Mouse (Mus musculus) intestine, embryonic 15.5 days (tissue): ENCODE measurements around the gene 5530401A14Rik. TPM values are rescaled to one million over a fixed set of nuclear protein-coding genes. Genes with fewer than 3 reads are reported as not detected.

Source experiments
- ATAC-seq: fragments of 200-750 bp; cut with Nextera tagmentation; 2 replicates; pipeline ENCODE4 v1.8.0; 2017; ENCODE audit warnings: moderate TSS enrichment, moderate library complexity
- H3K27ac ChIP-seq: fragments of 300-500 bp; sonication (generic); 2 replicates; pipeline ENCODE4 v1.5.1; 2015; ENCODE audit warnings: mild to moderate bottlenecking, inconsistent platforms
- H3K27me3 ChIP-seq: fragments of 300-500 bp; sonication (generic); replicated peaks from 2 replicates; pipeline ENCODE4 v1.6.1; 2015; ENCODE audit warnings: inconsistent platforms
- H3K36me3 ChIP-seq: fragments of 300-500 bp; sonication (generic); 2 replicates; pipeline ENCODE4 v1.6.1; 2015; ENCODE audit warnings: inconsistent platforms
- H3K4me1 ChIP-seq: fragments of 300-500 bp; sonication (generic); replicated peaks from 2 replicates; pipeline ENCODE4 v1.6.1; 2015; ENCODE audit warnings: inconsistent platforms
- H3K4me2 ChIP-seq: fragments of 300-500 bp; sonication (generic); replicated peaks from 2 replicates; pipeline ENCODE4 v1.6.1; 2015; ENCODE audit warnings: mild to moderate bottlenecking, inconsistent platforms
- H3K4me3 ChIP-seq: fragments of 300-500 bp; sonication (generic); replicated peaks from 2 replicates; pipeline ENCODE4 v1.5.1; 2015; ENCODE audit warnings: inconsistent platforms
- H3K9ac ChIP-seq: fragments of 300-500 bp; sonication (generic); 2 replicates; pipeline ENCODE4 v1.6.1; 2015; ENCODE audit warnings: inconsistent platforms
- H3K9me3 ChIP-seq: fragments of 300-500 bp; sonication (generic); 2 replicates; pipeline ENCODE4 v1.6.1; 2016; ENCODE audit warnings: inconsistent platforms
- WGBS: fragments of 180-500 bp; shearing (Covaris S2); methylation state at CpG from one replicate; pipeline ENCODE4 v1.1.7; 2015; 5-methylcytosine and 5-hydroxymethylcytosine counted together
- polyA plus RNA-seq: library from polyadenylated mRNA; unstranded; fragments of >200 nt; fragmentation: Nextera tagmentation; extraction: Ambion mirVana; gene quantifications from 2 replicates; pipeline ENCODE4 v1.2.1, GENCODE M21; 2015

The 5530401A14Rik gene
- not detected in 2 replicates for polyA plus RNA-seq

DNA sequence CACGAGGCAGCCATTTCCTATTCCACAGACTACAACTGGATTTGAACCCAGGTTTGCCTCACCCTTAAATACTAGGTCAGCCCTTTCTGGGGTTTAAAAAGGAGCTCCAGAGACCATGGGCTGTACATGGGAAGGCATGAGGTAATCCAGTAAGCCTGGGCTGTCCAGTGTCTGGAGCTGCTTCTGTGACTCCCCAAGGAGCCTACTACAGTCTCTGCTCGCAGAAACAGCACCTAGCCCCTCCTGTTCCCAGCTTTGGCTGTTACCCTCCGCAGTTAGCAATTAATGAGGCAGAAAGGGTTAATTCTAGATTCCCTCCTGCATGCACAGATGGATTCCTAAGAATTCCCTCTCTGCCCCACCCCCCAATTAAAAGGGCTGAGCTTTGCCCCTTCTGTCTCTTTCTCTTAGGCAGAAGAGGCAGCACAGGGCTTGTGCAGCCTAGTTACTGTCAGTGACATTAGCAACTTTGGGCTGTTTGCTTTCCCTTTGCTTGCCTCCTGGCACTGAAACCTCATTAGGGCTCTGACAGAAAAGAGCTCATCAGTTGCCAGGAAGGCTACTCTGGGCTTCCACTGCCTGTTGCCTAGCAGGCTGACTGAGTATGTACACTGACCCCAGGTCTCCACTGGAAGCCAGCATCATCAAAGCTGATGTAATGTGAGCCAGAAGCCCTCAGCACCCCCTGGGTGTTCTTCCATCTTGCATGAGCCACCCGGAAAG, at the start of gene 5530401A14Rik:
5530401A14Rik (plus strand) TSS at position 424 of the 723 bp plus-strand sequence.
- H3K27ac ChIP-seq = no peak within 1 kb of the TSS
- H3K4me1 ChIP-seq = 0 out of 2 replicates have a peak, but pooled peaks cover 6% of the 10 kb centered on the region
- 37% methylated on average over 4 of the region's 4 CpGs for WGBS
- H3K9ac ChIP-seq = no peak within 1 kb of the TSS
- H3K4me3 ChIP-seq = no peak within 1 kb of the TSS
- no peak for ATAC-seq
- no peaks in the 10 kb centered on the region for H3K36me3 ChIP-seq
- no peak within 1 kb of the TSS for H3K4me2 ChIP-seq
- H3K9me3 ChIP-seq = no peaks in the 10 kb centered on the region
- H3K27me3 ChIP-seq = no peaks in the 10 kb centered on the region

GRCm38 (mm10) chr11:81814816-81815215, 45.7 kb upstream of the 5530401A14Rik start:
- H3K27ac ChIP-seq = no peak overlapping the region
- WGBS = 63% methylated on average over 1 of the region's 1 CpGs
- ATAC-seq = no peak

GRCm38 (mm10) chr11:81816531-81816930, 43.9 kb upstream of the 5530401A14Rik start:
- no peak for ATAC-seq
- 50% methylated on average over 5 of the region's 5 CpGs for WGBS
- H3K36me3 ChIP-seq = no peaks in the 10 kb centered on the region
- no peak overlapping the region for H3K4me3 ChIP-seq
- H3K4me1 ChIP-seq = no peaks in the 10 kb centered on the region
- H3K9me3 ChIP-seq = no peaks in the 10 kb centered on the region
- no peak overlapping the region for H3K9ac ChIP-seq
- H3K27me3 ChIP-seq = no peaks in the 10 kb centered on the region
- no peak overlapping the region for H3K4me2 ChIP-seq
- H3K27ac ChIP-seq = no peak overlapping the region

More at GRCm38 (mm10) chr11:81814816-81815215, 45.7 kb upstream of the 5530401A14Rik start:
- H3K4me2 ChIP-seq = no peak overlapping the region
- H3K4me3 ChIP-seq = no peak overlapping the region
- H3K27me3 ChIP-seq = no peaks in the 10 kb centered on the region
- no peak overlapping the region for H3K9ac ChIP-seq
- H3K36me3 ChIP-seq = no peaks in the 10 kb centered on the region
- no peaks in the 10 kb centered on the region for H3K4me1 ChIP-seq
- no peaks in the 10 kb centered on the region for H3K9me3 ChIP-seq

- Histone ChIP-seq H3K4me2 (no peak overlapping the region), H3K4me1 (no peaks in the 10 kb centered on the region), H3K27me3 (no peaks in the 10 kb centered on the region), H3K9me3 (no peaks in the 10 kb centered on the region), H3K36me3 (no peaks in the 10 kb centered on the region), H3K4me3 (no peak overlapping the region), H3K27ac (no peak overlapping the region), H3K9ac (no peak overlapping the region)
- ATAC-seq = no peak
- WGBS = 61% methylated on average over 1 of the region's 1 CpGs
Observed at GRCm38 (mm10) chr11:81832381-81832780, 28.1 kb upstream of the 5530401A14Rik start.

GRCm38 (mm10) chr11:81838426-81838825, 22.0 kb upstream of the 5530401A14Rik start:
- Histone ChIP-seq H3K4me1 (no peaks in the 10 kb centered on the region), H3K9ac (no peak overlapping the region), H3K4me3 (no peak overlapping the region), H3K4me2 (no peak overlapping the region), H3K9me3 (no peaks in the 10 kb centered on the region), H3K27ac (no peak overlapping the region), H3K27me3 (no peaks in the 10 kb centered on the region), H3K36me3 (no peaks in the 10 kb centered on the region)
- no peak for ATAC-seq
- WGBS = 72% methylated on average over 4 of the region's 4 CpGs

- Histone ChIP-seq H3K4me3 (no peak overlapping the region), H3K4me1 (no peaks in the 10 kb centered on the region), H3K36me3 (no peaks in the 10 kb centered on the region), H3K9me3 (no peaks in the 10 kb centered on the region), H3K9ac (no peak overlapping the region), H3K4me2 (no peak overlapping the region), H3K27ac (no peak overlapping the region), H3K27me3 (no peaks in the 10 kb centered on the region)
- ATAC-seq = no peak
- 41% methylated on average over 2 of the region's 2 CpGs for WGBS
Observed at GRCm38 (mm10) chr11:81841001-81841400, 19.5 kb upstream of the 5530401A14Rik start.

GRCm38 (mm10) chr11:81845010-81845685, 15.3 kb upstream of the 5530401A14Rik start:
- Histone ChIP-seq H3K27me3 (no peaks in the 10 kb centered on the region), H3K4me2 (no peak overlapping the region), H3K9ac (no peak overlapping the region), H3K9me3 (no peaks in the 10 kb centered on the region), H3K36me3 (no peaks in the 10 kb centered on the region), H3K4me3 (no peak overlapping the region), H3K4me1 (no peaks in the 10 kb centered on the region), H3K27ac (no peak overlapping the region)
- ATAC-seq = no peak
- WGBS = 65% methylated on average over 5 of the region's 5 CpGs

GRCm38 (mm10) chr11:81845686-81846036, 14.8 kb upstream of the 5530401A14Rik start:
- H3K27ac ChIP-seq = no peak overlapping the region
- no peak overlapping the region for H3K4me3 ChIP-seq
- no peaks in the 10 kb centered on the region for H3K4me1 ChIP-seq
- H3K9me3 ChIP-seq = no peaks in the 10 kb centered on the region
- H3K4me2 ChIP-seq = no peak overlapping the region
- no peaks in the 10 kb centered on the region for H3K27me3 ChIP-seq
- H3K9ac ChIP-seq = no peak overlapping the region
- no peaks in the 10 kb centered on the region for H3K36me3 ChIP-seq
- WGBS = 82% methylated on average over 3 of the region's 3 CpGs
- ATAC-seq = no peak

DNA sequence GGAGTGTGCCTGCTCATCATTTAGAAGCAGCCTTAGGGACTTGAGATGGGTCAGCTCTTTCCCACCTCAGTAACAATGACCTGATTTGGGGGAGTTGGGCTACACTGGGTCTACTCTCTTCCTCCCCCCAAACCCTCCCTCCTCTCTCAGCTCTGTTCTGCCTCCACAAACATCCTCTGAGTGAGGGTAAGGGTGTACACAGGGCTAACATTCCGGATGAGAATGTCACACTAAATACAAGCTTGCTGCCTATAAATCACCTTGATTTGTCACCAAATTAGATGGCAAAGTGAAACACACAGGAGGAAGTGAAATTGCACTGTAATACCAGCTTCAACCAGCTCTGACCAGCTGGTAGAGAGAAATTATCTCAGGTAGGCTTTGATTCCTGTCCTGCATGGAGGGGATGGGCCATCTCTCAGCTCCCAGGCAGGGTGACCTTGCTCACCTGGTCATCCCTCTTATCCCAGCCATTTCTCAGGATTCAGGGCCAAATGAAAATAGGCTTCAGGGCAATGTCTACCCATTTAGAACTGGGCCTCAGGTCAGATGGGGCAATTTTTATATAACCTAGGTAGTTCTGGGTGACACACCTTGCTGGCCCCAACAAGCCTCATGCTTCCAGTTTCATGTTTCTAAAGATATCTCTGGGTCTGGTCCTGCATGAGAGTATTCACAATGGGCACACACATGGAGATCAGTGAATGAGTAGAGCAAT, 12.5 kb upstream of the 5530401A14Rik start:
- no peaks in the 10 kb centered on the region for H3K9me3 ChIP-seq
- WGBS = 29% methylated on average over 1 of the region's 1 CpGs
- no peaks in the 10 kb centered on the region for H3K27me3 ChIP-seq
- H3K4me3 ChIP-seq = no peak overlapping the region
- H3K4me2 ChIP-seq = no peak overlapping the region
- no peaks in the 10 kb centered on the region for H3K36me3 ChIP-seq
- no peak overlapping the region for H3K9ac ChIP-seq
- H3K4me1 ChIP-seq = no peaks in the 10 kb centered on the region
- ATAC-seq = no peak
- no peak overlapping the region for H3K27ac ChIP-seq

DNA sequence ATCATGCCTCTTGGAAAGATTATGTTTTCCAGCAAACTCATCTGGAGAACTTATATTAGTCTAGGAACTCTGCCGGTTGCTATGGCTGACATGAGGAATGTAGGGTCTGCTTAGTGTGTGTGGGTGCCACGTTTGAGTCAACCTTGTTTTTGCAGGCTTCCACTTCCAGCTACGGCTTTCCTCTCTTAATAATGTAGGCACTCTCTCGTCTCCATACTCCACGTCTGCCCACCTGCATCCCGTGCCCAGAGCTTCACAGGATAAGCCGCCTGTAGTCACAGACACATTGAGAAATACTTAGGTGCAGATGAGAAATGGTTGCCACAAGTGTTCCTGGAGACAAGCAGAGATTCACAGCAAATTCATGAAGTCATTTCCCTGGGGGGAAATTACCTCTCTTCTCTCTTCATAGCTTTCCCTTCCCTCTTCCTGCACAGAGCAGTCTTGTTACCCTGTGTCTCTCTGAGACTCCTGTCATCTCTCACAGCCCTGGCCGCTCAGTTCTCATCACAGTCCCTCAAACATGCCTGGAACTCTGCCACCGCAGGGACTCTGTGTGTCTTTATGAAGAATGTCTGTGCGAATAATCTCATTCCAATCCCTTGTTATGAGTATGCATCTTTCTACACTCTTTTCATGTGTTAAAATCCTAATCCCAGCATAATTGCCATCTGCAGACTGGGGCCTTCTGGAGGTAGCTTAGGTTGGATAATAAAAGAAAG, 5.3 kb downstream of the 5530401A14Rik start:
- no peak for ATAC-seq
- H3K27ac ChIP-seq = no peak overlapping the region
- H3K9ac ChIP-seq = no peak overlapping the region
- H3K4me1 ChIP-seq = no peaks in the 10 kb centered on the region
- no peak overlapping the region for H3K4me3 ChIP-seq
- H3K9me3 ChIP-seq = no peaks in the 10 kb centered on the region
- no peaks in the 10 kb centered on the region for H3K27me3 ChIP-seq
- 57% methylated on average over 10 of the region's 10 CpGs for WGBS
- H3K4me2 ChIP-seq = no peak overlapping the region
- no peaks in the 10 kb centered on the region for H3K36me3 ChIP-seq

DNA sequence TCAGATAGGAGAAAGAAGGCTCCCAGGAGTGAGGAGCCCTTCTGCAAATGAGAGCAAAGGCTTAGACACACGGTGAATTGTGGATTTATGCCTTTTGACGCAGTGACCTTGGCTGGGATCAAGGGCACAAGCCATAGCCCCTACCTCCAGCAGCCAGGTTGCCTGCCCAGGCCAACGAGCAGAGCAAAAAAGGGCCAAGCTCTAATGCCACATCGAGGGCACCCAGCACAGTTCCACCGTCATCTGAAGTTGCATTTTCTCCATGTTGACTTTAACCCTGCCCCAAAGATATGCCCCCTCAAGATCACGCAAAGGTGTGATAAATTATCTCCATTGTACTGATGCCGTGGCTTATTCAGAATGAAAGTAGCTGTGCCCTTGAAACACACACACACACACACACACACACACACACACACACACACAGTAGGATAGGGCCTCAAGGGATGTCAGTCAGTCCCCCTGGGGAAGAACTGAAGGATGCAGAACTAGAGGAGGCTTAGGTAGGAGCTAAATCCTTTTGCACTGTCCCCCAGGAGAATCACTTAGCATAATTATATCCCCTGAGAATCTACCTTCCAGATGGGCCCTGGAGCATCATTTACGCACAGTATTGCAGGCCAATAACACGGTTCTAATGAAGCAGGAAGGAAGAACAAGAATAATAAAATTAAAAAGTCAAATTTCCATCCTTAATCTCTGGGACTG, 11.2 kb downstream of the 5530401A14Rik start:
- Histone ChIP-seq H3K4me3 (no peak overlapping the region), H3K9ac (no peak overlapping the region), H3K9me3 (no peaks in the 10 kb centered on the region), H3K36me3 (no peaks in the 10 kb centered on the region), H3K27ac (no peak overlapping the region), H3K27me3 (no peaks in the 10 kb centered on the region), H3K4me2 (no peak overlapping the region), H3K4me1 (no peaks in the 10 kb centered on the region)
- no peak for ATAC-seq
- WGBS = 40% methylated on average over 9 of the region's 9 CpGs
